Mouse (Mus musculus): ENCODE measurements around the gene Creb5. TPM values are rescaled to one million over a fixed set of nuclear protein-coding genes. Genes with fewer than 3 reads are reported as not detected.

Gene Creb5
- total RNA-seq, 2 experiments from 2014 or later: 2.9 to 4.7 TPM

GRCm38 (mm10) chr6:53592230-53592629 lies 305.2 kb downstream of the Creb5 start:
- no peak for DNase-seq (ENCODE audit: extremely low spot score in 1 of 2, low spot score in 2 of 2)
- Histone ChIP-seq H3K27ac (no peak overlapping the region), H3K4me3 (no peak overlapping the region)
- TF ChIP-seq CTCF (IDR thresholded peaks at IDR 0.05): no peak
- intact Hi-C loops (cut with DNase I): no loop called here

GRCm38 (mm10) chr6:53593603-53594002 lies 306.5 kb downstream of the Creb5 start:
- Histone ChIP-seq H3K4me3 (no peak overlapping the region), H3K27ac (no peak overlapping the region)
- DNase-seq (ENCODE audit: extremely low spot score in 1 of 2, low spot score in 2 of 2): no peak
- no peak for TF ChIP-seq CTCF (IDR thresholded peaks at IDR 0.05)
- intact Hi-C loops (cut with DNase I): no loop called here

- no peak for DNase-seq (ENCODE audit: extremely low spot score in 1 of 2, low spot score in 2 of 2)
- no peak overlapping the region for H3K4me3 ChIP-seq
- TF ChIP-seq CTCF (IDR thresholded peaks at IDR 0.05): no peak
- intact Hi-C loops (cut with DNase I): no loop called here
- no peak overlapping the region for H3K27ac ChIP-seq
Measured at GRCm38 (mm10) chr6:53594316-53594715, 307.2 kb downstream of the Creb5 start.

GRCm38 (mm10) chr6:53596402-53596801 lies 309.3 kb downstream of the Creb5 start:
- TF ChIP-seq CTCF (IDR thresholded peaks at IDR 0.05): no peak
- Histone ChIP-seq H3K27ac (no peak overlapping the region), H3K4me3 (no peak overlapping the region)
- no peak for DNase-seq (ENCODE audit: extremely low spot score in 1 of 2, low spot score in 2 of 2)
- intact Hi-C loops (cut with DNase I): no loop called here

- Histone ChIP-seq H3K27ac (no peak overlapping the region), H3K4me3 (no peak overlapping the region)
- TF ChIP-seq CTCF (IDR thresholded peaks at IDR 0.05): no peak
- DNase-seq (ENCODE audit: extremely low spot score in 1 of 2, low spot score in 2 of 2): no peak
- intact Hi-C loops (cut with DNase I): no loop called here
Measured at GRCm38 (mm10) chr6:53603041-53603440, 316.0 kb downstream of the Creb5 start.

- TF ChIP-seq CTCF (IDR thresholded peaks at IDR 0.05): no peak
- intact Hi-C loops (cut with DNase I): no loop called here
Measured at GRCm38 (mm10) chr6:53603695-53604094, 316.6 kb downstream of the Creb5 start.

GRCm38 (mm10) chr6:53604386-53604785 lies 317.3 kb downstream of the Creb5 start:
- intact Hi-C loops (cut with DNase I): no loop called here
- no peak for TF ChIP-seq CTCF (IDR thresholded peaks at IDR 0.05)
- no peak overlapping the region for H3K4me3 ChIP-seq
- DNase-seq (ENCODE audit: extremely low spot score in 1 of 2, low spot score in 2 of 2): no peak
- H3K27ac ChIP-seq: no peak overlapping the region

More at GRCm38 (mm10) chr6:53603695-53604094, 316.6 kb downstream of the Creb5 start:
- H3K27ac ChIP-seq: no peak overlapping the region
- no peak for DNase-seq (ENCODE audit: extremely low spot score in 1 of 2, low spot score in 2 of 2)
- no peak overlapping the region for H3K4me3 ChIP-seq

GRCm38 (mm10) chr6:53605184-53605583 lies 318.1 kb downstream of the Creb5 start:
- intact Hi-C loops (cut with DNase I): no loop called here
- Histone ChIP-seq H3K27ac (no peak overlapping the region), H3K4me3 (no peak overlapping the region)
- TF ChIP-seq CTCF (IDR thresholded peaks at IDR 0.05): no peak
- DNase-seq (ENCODE audit: extremely low spot score in 1 of 2, low spot score in 2 of 2): no peak

- no peak for TF ChIP-seq CTCF (IDR thresholded peaks at IDR 0.05)
- DNase-seq (ENCODE audit: extremely low spot score in 1 of 2, low spot score in 2 of 2): no peak
- Histone ChIP-seq H3K27ac (no peak overlapping the region), H3K4me3 (no peak overlapping the region)
- intact Hi-C loops (cut with DNase I): no loop called here
Measured at GRCm38 (mm10) chr6:53611451-53611945, 324.4 kb downstream of the Creb5 start.

- H3K27ac ChIP-seq: no peak overlapping the region
- no peak for DNase-seq (ENCODE audit: extremely low spot score in 1 of 2, low spot score in 2 of 2)
Measured at GRCm38 (mm10) chr6:53612681-53613080, 325.6 kb downstream of the Creb5 start.

GRCm38 (mm10) chr6:53615440-53616211 lies 328.6 kb downstream of the Creb5 start:
- intact Hi-C loops (cut with DNase I): no loop called here
- TF ChIP-seq CTCF (IDR thresholded peaks at IDR 0.05): no peak
- H3K4me3 ChIP-seq: no peak overlapping the region

More at GRCm38 (mm10) chr6:53612681-53613080, 325.6 kb downstream of the Creb5 start:
- TF ChIP-seq CTCF (IDR thresholded peaks at IDR 0.05): no peak
- no peak overlapping the region for H3K4me3 ChIP-seq
- intact Hi-C loops (cut with DNase I): no loop called here

GRCm38 (mm10) chr6:53618164-53618563 lies 331.1 kb downstream of the Creb5 start:
- intact Hi-C loops (cut with DNase I): no loop called here
- TF ChIP-seq CTCF (IDR thresholded peaks at IDR 0.05): no peak
- DNase-seq (ENCODE audit: extremely low spot score in 1 of 2, low spot score in 2 of 2): no peak
- Histone ChIP-seq H3K4me3 (no peak overlapping the region), H3K27ac (no peak overlapping the region)

More at GRCm38 (mm10) chr6:53615440-53616211, 328.6 kb downstream of the Creb5 start:
- no peak for DNase-seq (ENCODE audit: extremely low spot score in 1 of 2, low spot score in 2 of 2)
- no peak overlapping the region for H3K27ac ChIP-seq

GRCm38 (mm10) chr6:53619676-53620075 lies 332.6 kb downstream of the Creb5 start:
- Histone ChIP-seq H3K4me3 (no peak overlapping the region), H3K27ac (no peak overlapping the region)
- intact Hi-C loops (cut with DNase I): no loop called here
- TF ChIP-seq CTCF (IDR thresholded peaks at IDR 0.05): no peak
- DNase-seq (ENCODE audit: extremely low spot score in 1 of 2, low spot score in 2 of 2): no peak

All from left cerebral cortex, adult 2 months (tissue).